Mouse (Mus musculus) spleen, postnatal 36 days (tissue): ENCODE results near the gene Caap1.

Experiments used
- DNase-seq, 2 experiments: peaks; one replicate each; pipeline ENCODE4 v3.0.0; 2022; ENCODE audit warnings: low spot score in 2 of 2, mixed read lengths in 1 of 2

Caap1 gene

DNA sequence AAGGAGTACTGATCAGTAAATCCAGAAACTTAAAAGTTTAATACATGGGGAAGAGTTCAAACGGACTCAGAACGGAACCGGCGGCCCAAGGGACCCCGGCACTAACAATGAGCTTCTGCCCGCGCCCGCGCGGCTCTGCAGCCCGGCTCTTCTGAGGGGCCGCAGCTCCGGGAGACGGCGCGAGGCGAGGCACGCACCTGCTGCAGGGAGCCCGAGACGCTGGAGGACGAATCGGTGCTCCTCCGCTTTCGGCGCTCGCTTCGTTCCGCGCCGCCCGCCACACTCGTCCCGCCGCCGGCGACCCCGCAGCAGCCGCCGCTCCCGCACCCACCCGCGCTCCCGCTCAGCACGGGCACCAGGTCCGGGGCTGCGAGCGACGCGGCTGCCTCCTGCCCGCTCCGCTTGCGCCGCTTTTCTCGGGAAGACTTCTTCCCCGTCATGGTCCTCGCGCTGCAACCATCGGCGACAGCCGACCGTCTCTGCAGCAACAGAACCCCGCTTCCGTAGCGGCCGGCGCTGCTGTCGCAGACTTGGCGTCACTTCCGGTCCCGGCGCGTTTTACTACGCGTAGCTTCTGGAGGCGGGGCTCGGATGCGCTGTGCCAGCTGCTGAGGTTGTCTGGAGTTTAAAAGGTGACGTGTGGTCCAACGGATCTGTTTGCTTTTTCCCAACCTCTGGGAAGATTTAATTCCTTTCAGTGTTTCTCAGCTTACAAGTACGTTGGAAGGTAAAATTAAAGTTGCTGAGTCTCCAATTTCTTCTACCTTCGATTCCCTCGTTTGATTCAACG is at the start of gene Caap1, which contains the start of gene Gm10306:
Gene Caap1 (minus strand): TSS at position 532 of the 790 bp plus-strand sequence.
Gene Gm10306 (plus strand): TSS at position 282 of the 790 bp plus-strand sequence.
- DNase-seq = peak; percentile 86

GRCm38 (mm10) chr4:94605591-94605990 is 49.0 kb upstream of the Caap1 start:
- no peak for DNase-seq

- no peak for DNase-seq
Observed at GRCm38 (mm10) chr4:94604452-94605019, 47.9 kb upstream of the Caap1 start.

DNA sequence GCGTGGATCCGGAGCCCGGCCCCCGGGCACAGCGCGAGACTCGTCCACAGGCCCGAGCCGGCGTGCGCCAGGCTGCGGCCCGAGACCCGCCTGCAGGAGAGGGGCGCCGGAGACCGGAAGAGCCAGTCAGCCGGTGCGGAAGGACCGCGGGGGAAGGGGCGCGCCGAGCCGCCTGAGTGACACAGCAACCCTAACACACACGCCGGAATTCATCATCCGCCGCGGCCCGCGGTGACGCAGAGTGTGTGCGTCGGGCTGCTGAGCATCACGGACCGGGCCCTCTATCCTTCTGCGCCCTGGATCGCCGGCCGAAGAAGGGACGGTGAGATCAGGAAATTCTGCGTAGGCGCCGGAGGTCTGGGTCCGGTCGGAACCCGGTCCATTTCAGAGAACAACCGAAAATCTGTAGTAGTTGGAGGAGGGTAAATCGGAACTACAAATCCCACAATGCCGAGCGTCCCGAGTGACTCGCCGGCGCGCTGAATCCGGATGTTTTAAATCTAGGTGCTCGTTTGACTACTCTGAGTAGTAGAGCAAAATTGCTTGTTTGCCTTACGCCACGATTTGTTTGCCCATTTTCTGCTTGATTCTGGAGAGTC is 46.5 kb upstream of the Caap1 start, which contains the start of gene Plaa:
Gene Plaa (minus strand): TSS at position 214 of the 599 bp plus-strand sequence.
- peak; percentile 87 to 89 for DNase-seq

DNA sequence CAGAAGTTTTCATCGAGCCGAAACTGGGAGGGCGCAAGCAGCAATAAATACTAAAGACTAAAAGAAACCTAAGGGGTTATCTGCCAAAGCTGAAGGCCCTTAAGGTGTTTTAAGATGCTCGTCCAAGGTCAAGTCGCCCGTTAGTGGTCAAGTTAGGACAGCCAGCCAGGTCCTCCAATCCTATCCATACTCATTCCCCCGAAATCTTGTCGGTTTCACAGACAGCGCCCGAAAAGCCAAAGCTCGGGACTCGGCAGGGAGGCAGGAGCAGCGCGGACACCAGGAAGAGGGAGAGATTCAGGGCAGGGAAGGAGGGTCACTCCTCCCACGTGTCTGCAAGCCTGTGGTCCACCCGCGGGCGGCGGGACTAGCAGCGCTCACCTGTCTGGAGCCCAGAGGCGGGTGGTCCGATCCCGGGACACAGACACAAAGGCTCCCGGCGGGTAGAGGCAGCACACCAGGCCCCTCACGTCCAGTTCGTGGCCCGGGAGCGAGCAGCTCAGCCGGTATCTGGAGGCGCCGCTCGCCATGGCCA is 46.0 kb upstream of the Caap1 start:
- DNase-seq = no peak

- DNase-seq = no peak
Observed at GRCm38 (mm10) chr4:94601395-94601794, 44.8 kb upstream of the Caap1 start.

- DNase-seq = no peak
Observed at GRCm38 (mm10) chr4:94592709-94593108, 36.1 kb upstream of the Caap1 start.

DNA sequence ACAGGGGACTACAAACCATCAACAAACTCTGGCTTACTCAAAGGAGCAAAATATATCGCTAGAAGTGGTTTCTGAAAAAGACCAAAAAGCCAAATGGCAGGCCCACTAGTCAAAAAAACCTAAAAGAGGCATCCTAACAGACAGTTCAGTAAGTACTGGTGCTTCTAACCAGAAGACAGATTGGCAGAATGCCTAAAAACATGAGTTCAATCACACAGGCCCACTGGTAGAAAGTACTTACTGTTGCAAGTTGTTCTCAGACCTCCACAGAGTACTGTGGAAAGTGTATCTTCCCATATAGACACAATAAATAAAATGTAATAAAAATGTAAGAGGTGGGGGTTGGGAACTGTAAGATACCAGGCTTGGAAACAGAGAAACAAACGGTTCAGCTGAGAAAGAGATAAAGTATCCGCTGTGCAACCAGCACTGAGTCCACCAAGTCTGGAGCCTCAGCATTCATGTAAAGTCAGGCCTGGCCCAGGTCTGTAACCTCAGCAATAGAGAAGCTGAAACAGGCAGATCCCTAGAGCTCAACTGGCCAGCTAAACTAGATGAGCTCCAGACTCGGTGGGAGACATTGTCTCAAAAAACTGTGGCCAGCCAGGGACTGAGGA is 35.3 kb upstream of the Caap1 start:
- DNase-seq = no peak

DNA sequence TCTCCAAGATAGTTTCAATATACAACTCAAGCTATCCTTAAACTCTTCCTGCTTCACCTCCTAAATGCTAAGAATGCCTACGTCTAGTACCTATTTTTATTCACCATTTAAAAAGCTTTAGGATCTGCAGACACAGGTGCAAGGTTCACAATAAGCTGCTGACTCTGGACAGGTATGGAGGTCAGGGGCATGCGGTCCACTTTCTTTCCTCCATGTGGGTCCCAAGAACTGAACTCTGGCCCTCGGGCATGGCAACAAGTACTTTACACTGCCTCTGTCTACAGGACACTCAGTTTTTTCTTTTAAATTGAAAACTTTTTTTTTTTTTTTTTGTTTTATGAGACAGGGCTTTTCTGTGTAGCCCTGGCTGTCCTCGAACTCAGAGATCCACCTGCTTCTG is 16.1 kb upstream of the Caap1 start:
- DNase-seq = no peak

DNA sequence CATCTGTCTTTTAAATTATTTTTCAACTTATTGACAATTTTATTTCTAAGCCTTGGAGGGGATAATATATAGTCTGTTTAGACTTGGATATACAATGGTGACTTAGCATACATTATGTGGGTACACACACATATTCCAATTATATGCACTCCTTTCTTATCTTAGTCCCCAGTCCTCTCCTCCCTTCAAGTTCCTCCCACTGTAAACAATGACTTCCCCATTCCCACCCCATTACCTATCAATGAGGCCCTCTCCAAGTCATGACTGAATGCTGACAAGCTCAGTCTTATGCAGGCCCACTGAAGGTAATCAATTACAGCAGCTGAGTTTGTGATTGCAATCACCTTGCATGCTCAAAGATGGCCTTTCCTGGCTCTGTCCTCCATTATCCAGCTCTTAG is 7.7 kb upstream of the Caap1 start:
- no peak for DNase-seq

- no peak for DNase-seq
Observed at GRCm38 (mm10) chr4:94561954-94562648, 5.5 kb upstream of the Caap1 start.

DNA sequence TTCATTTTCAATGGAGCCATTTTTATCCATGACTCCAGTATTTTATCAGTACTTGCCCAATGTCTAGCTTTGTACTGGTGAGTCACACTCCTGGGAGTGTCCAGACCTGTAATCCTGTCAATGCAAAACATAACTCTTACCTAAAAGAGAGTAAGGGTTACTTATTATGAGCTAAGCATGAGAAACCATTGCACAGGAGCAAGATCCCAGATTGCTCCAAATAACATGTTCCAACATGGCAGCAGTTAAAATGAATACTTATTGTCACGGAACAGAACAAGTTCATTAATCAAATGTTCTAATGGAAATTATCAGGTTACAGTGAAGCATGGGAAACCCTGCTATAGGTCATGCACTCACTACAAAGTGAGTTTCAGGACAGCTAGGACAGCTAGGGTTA is 3.7 kb upstream of the Caap1 start:
- DNase-seq = no peak

- DNase-seq = no peak
Observed at GRCm38 (mm10) chr4:94559266-94559665, 2.7 kb upstream of the Caap1 start.

DNA sequence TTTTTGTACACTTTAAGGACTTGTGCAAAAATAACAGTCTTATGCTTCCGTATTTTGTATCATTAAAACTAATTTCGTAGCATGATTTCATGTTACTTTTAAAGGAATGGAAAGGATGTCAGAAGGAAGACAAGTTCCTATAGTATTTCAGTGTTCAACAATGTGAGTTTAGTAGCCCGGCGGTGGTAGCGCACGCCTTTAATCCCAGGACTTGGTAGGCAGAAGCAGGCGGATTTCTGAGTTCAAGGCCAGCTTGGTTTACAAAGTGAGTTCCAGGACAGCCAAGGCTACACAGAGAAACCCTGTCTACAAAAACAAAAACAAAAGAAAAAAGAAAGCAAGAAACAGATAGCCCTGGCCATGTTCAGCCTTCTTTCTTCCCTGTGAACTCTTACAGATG is 549 bp upstream of the Caap1 start:
- DNase-seq = no peak

- DNase-seq = no peak
Observed at GRCm38 (mm10) chr4:94554955-94555494, 1.6 kb downstream of the Caap1 start.

DNA sequence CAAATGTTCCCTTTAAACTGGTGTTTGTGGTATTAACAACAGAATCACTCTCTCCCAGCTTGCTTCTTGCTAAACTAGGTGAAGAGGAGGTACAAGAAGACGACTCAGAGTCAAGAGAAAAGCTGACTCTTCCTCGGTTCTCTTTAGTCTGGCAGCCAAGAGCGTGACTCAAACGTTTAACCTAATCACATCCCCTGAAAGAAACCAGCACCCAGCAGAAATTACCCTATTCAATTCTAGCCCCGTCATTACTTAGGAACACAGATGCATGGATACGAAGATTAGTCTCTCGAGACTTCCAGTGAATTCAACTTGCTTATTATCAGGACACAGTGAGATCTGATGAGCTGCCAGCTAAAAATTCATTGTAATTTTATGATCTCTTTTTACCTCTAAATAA is 12.3 kb downstream of the Caap1 start:
- DNase-seq = no peak

DNA sequence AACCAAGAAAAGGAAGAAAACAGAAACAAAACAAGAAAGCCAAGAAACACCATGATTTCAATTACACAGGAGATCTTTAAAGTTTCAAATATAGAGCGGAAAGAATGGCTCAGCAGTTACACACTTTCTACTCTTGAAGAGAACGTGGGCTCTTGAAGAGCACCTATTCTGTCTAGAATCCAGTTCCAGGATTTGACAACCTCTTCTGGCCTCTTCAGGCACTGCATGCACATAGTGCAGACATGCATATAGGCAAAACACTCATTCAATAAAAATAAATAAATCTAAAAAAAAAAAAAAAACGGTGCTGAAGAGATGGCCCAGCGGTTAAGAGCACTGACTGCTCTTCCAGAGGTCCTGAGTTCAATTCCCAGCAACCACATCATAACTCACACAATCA is 13.6 kb downstream of the Caap1 start:
- DNase-seq = no peak

DNA sequence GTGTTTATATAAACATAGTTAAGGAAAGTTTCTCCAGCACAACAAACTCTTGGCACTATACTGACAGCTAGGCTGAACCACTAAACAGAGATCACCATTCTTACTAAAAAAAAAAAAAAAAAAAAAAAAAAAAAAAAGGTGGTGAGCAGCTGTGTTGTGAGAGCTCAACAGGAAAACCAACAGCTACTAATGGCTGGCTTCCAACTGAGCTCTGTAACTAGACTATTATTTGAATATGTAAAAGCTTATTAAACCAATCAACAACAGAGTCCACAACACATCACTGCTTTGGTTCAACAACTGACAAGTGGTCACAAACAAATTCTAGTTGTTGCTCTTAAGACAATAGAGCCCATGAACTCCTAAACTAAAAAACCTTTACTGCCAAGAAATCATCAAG is 23.4 kb downstream of the Caap1 start:
- no peak for DNase-seq

- no peak for DNase-seq
Observed at GRCm38 (mm10) chr4:94529448-94529847, 27.1 kb downstream of the Caap1 start.

GRCm38 (mm10) chr4:94523321-94523720 is 33.3 kb downstream of the Caap1 start:
- DNase-seq = no peak

- DNase-seq = peak in 1 of 2 experiments; percentile 3
Observed at GRCm38 (mm10) chr4:94517631-94518030, 39.0 kb downstream of the Caap1 start.
